Mouse (Mus musculus) E14TG2a.4 (cell line): ENCODE measurements at regions not wholly inside any gene's neighbourhood (a gene's known extent, or its start where the extent isn't known, plus 50 kb on each side); places are given as distances from the start of the nearest gene placed in this dataset.

ENCODE experiments used
- CTCF ChIP-seq: conservative IDR thresholded peaks from 2 replicates; pipeline ENCODE4 v1.5.1; 2014; ENCODE audit warnings: low read length
- NANOG ChIP-seq: IDR thresholded peaks from 2 replicates; pipeline ENCODE4 v1.6.1; 2014; ENCODE audit warnings: borderline replicate concordance, low read length, mixed read lengths
- POU5F1 ChIP-seq: IDR thresholded peaks from 2 replicates; pipeline ENCODE4 v1.6.1; 2014; ENCODE audit warnings: low read length, borderline replicate concordance

- TF ChIP-seq CTCF (no peak), NANOG (no peak), POU5F1 (no peak)
These were observed 64.2 kb downstream of the Psmg1 start for GRCm38 (mm10) chr16:95926558-95926957.
